Mouse (Mus musculus) CD8-positive naive resting alpha-beta T cell, adult 2 months (primary cell): ENCODE data around the gene Cald1.

Source experiments
- DNase-seq, 2 experiments: peaks; one replicate each; pipeline ENCODE4 v3.0.0; 2022; ENCODE audit warnings: low read depth in 2 of 2, low spot score in 2 of 2

Gene Cald1

DNA sequence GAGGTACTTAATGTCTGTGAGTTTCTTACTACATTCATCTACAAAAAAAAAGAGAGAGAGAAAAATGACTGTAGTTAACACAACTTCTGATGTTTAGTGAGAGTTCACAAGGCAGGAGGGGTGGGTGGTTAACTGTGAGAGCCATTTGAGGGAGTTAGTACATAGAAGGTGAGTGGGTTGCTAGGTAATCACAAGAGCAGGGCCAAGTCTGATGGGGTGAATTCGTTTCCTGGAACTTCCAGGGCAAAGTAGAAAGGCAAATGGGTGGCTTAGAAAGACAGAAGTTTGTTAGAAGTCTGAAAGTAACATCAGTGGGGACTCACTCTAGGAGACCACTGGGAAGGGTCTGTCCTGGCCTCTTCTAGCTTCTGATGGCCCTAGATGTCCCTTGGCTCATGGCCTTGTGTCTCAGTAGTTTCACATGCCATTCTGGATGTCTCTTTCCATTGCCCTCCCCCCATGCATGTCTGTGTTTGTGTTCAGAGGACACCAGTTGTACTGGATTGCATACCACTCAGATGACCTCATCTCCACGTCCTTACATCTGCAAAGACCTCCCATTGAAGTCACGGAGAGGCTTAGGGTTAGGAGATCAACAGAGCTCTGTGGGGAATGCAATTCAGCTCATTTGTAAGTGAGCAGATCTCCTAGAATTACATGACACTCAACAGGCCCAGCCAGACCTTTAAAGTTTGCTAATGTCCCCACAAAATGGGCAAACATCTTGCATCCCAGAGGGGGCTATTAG lies 118.8 kb downstream of the Cald1 start:
- no peak for DNase-seq

DNA sequence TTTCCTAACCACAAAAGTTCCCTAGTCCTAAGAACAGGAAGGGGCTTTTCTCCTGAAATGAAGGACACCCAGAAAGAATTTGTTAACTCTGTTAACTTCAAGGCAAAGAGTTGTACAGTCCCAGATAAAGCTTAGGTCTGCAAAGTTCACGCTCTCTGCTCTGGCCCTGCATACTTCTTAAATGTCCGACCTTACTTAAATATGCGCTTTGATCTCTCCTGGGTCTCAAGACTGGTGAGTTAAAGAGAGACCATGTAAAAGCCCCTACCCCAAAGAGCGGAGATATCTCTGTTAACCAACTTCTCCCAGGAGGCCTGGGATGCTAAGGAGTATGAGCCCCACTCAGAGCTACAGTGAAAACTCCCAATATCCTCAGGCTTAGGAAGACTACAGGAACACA lies 119.4 kb downstream of the Cald1 start:
- no peak for DNase-seq

DNA sequence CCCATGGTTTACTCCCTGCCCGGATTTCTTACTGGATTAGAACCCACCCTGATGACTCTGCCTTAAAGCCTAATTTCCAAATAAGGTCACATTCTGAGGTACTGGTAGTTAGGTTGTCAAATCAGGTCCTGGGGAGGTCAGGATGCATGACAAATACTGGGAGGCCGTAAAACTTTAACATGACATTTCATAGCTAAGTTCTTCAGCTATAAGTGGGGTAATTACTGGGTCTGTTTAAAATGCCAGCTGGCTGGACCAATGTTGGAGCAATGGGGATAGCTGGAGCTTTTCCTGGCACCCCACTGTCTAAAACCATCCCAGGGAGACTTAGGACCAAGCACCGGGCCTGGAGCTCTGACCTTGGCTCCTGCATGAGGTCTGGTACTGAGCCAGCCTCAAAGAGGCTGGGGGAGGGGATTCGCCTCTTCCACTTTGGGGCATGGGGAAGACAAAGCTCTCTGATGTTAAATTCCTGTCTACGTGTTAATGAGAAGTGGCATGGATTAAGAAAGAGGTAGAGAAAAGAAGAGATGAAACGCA lies 120.9 kb downstream of the Cald1 start:
- no peak for DNase-seq

DNA sequence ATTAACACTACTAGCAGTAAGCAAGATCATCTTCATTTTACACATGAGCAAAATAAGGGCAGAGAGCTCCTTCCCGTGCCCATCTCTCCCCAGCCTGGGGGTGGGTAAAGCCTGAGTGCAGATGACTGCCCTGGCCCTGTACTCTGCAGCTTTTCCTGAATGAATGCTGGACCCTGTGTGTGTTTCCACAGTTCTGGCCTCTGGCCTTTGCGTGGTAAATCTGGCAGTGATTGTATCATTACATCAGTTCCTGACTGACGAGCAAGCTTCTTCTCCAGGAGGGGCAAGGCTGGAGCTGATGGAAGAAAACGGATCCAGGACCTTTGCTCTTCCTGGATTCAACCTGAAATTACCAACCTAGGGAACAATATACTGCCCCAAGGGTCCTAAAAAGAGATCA lies 122.1 kb downstream of the Cald1 start:
- DNase-seq, result no peak

DNA sequence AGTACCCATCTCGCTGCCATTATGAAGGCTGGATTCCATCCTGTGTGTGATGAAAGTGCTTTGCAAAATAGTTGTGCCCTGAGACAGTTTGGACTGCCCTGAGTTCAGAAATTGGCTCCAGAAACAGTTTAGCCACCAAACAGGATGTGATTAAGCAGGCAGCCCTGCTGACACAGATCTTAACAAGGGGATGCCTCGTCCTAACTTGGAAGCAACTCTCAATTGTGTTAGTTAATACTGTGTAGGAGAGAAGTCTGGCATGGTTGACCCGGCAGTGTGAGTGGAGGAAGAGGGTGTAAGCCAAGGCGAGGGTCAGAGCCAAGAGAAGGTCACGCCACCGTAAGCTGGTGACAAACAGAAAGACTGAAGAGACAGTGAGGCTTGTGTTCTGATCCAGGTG lies 123.4 kb downstream of the Cald1 start:
- DNase-seq, result no peak

DNA sequence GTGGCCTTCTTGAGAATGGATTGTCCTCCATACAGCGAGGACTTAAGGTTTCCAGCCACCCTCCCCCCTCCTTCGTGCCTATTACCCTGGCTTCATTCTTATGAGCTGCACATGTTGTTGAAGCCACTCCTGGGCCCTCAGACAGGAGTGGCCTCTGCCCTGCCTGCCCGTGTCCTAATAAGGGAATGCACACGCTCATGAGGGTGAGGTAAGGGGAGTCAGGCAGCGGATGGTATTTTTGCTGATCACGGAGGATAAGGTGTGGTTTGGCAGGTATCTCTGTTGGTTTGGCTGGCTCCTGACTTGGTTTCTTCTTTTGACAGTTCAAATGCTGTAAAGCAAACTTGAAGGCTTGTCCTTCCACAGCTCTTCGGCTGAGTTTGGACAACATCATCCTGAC lies 124.4 kb downstream of the Cald1 start:
- DNase-seq, result no peak

DNA sequence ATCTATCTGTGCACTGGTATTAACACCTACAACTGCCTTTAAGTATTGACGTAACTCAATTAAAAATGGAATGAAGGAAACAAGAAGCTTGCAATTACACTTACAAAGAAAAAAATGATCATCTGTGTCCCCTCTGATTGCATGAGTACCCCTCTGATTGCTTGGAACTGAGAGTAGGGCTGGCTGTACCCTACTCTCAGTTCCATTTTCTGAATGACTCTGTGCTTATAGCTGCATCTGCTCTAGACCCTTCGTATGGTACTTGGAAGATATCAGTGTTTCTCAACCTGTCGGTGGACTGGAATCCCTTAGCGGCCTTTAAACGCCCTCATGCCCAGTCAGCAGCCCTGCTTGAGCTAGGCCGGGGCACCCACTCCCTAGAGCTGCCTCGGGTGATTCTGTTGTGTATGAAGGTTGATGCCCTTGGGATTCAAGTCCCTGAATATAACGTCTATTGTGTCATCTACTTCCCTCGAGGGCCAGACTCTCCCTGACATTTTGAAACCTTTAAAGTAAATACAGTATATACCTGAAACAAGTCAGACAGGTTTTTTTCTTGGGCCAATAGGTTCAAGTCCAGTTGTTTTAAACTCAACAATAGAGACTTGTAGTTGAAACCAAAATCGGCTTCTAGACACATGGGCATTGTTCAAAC lies 125.1 kb downstream of the Cald1 start:
- no peak for DNase-seq

DNA sequence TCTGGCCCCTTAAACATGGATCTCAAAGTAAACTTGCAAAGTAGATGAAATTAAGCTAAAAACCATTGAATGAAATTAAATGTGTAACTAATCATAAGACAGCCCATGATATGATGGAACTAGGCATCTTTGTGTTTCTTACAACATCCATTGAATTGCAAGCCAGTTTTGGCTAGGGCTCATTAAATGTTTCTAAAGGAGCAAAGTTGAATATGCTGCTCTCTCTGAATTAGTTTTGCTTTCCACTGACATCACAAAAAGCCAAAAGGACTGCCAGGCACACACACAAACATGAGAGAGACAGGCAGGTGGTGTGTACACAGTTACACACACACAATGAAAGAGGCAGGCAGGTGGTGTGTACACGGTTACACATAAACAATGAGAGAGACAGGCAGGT lies 127.4 kb downstream of the Cald1 start:
- no peak for DNase-seq

DNA sequence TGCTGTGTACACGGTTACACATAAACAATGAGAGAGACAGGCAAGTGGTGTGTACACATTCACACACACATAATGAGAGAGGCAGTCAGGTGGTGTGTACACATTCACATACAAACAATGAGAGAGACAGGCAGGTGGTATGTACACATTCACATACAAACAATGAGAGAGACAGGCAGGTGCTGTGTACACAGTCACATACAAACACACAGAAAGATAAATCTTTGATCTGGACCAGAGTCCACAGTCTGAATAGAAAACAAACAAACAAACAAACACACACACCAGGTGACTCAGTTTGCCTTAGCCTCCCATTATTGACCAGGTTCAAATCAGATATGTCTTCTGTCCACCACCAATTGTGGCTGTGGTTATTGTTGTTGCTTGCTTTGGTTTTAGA lies 127.8 kb downstream of the Cald1 start:
- no peak for DNase-seq

DNA sequence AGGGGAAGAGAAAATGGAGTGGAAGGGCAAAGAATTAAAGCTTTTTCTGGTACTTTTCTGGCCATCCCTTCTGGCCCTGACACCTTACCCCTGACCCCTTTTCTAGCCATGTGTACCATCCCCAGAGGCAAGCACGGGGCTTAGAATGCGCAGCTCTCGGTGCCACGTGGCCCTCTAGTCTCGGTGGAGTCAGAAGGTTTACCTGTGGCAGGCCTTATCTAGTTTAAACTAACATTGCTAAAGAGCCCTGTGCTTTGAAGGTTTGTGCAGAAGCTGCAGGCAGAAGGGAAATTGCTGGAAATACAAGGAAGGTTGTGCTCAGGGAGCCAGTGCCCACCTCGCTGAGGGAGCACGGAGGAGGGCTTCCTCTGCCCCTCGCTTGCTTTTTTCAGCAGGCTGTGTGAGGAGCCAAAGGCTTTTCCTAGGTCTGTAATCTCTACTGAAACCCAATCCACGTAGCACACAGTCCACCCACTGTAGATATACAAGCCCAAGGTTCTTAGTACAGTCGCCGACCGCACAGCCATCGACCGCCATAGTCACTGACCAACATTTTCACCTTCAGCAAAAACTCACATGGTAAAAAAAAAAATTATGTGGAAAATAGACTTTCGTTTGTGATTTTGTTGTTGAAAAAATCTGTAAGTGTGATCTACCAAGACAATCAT lies 129.2 kb downstream of the Cald1 start:
- DNase-seq, result no peak

DNA sequence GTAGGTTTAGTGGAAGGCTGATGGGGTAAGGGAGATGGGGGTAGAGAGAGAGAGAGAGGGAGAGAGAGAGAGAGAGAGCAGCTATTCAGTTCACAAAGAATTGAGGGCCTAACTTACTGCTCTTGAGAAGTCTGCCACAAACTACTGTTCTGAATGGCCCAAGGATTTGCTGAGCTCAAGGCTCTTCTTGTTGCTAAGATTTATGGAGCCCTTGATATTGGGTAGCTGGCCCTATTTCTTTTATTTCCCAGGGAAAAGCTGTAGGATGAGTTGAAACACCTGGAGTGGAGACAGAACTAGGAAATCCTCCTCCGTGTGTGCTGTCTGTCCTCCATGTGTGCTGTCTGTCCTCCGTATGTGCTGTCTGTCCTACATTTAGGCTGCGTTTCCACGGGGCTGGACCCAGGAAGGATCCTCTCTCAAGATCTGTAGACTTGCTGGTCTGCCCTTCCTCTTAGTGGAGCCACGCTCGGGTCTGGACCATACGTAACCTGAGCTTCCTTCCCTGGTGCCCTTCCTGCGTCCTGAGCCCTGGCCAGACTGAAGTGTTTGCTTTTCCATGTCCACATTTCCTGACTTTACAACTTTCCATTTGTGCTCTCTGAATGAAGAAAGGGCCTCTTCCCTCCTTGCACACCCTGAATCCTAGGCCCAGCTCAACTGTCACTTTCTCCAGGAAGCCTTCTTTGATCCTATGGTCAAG lies 131.3 kb downstream of the Cald1 start:
- no peak for DNase-seq

DNA sequence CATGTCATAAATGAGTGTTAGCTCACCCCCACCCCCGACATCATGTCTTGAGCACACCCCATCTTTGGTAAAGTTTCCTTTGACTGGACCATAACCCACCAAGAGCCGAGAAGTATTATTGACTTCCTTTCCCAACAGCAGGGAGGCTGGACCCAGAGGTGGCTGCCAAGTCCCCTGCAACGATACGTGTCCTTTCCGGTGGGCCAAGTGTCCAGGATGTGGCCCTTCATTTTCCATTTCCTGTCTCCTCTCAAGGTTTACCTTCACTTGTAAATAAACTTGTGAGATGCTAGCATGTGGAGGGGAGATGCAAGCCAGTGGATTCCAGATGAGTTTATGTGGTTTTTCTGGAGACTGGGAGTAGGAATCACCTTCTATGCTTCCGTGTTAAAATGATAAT lies 132.7 kb downstream of the Cald1 start:
- DNase-seq, result no peak

DNA sequence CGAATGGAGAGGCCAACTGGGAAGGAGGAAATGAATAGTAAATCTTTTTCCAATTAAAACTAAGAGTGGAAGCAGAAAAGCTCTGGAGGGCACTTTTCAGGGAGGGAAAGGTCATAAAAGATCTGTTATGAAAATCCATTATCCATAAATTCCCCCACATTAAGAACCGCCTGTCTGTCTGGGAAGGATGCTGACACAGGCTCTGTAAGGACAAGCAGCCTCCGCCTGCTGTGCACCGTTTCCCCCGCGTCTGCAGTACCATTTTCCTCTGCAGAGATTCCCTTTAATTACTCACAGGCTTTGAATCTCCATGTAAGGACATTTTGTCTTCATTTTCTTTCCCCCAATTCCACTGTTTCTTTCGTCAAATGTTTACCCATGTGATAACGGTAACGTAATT lies 133.2 kb downstream of the Cald1 start:
- no peak for DNase-seq

DNA sequence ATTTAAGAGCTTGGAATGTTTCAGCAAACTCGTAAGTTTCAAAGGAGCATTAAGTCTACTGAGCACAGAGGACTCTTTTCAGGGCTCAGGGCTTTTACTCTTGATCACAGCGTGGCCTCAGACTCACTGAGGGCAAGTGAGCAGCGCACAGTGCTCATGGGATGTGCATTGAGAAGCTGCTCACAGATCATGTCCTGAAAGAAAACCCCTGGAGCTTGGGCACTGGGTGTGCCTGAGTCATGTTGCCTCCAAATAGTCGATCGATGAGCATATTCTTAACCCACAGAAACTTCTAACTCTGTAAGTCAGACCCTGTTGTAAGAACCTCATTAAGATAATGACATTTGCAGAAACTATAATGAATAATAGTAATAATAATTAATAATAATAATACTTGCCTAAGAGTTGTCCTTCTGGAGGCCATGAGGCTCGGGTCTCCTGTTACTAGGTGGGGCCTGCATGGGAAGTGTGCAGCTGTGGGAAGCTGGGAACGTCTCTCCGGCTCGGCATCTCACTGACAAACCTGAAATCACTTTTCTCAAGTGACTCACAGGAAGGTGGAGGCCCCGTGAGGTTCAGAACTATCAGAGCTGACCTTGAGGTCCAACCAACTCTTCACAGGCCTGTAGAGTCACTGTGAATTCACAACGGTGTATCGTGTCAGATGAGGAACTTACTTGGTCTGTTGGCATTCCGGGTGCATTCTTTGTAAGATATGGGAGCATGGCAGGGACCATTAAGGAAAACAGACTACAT lies 136.8 kb downstream of the Cald1 start:
- no peak for DNase-seq

DNA sequence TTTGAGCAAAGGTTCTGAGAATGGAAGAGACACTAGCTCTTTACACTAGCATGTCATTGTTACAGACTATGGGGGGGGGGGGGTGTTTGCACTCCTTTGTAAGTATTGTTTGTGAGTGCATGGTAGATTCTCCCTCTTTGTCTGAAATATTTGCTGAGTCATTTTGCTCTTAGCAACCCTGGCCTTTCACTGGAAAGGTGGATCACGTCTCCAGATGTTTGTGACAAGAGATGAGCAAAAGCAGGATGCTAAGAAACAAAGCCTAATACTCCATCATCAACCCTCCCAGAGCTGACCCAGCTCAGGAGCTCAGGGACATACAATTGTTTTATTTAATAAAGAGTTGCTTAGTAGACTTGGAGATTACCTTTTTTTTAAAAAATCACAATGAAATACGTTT lies 138.6 kb downstream of the Cald1 start:
- no peak for DNase-seq

DNA sequence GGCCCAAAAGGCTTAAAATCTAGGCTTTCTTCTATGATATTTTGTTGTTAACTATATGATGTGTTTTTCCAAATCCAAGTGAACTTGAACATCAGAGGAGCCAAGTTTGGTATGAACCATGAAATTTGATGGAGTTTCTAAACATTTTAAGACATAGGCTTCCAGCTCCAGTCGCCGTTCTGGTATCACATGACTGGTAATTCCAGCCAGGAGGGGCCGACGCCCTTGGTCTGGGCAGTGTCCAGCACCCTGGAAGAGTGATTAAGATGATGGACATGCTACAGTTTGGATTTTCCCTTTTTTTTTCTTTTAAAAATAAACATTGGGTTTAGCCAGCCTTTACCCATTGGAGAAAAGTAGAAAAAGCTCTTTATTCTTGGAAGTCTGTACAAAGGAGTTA lies 145.6 kb downstream of the Cald1 start:
- DNase-seq, result no peak

DNA sequence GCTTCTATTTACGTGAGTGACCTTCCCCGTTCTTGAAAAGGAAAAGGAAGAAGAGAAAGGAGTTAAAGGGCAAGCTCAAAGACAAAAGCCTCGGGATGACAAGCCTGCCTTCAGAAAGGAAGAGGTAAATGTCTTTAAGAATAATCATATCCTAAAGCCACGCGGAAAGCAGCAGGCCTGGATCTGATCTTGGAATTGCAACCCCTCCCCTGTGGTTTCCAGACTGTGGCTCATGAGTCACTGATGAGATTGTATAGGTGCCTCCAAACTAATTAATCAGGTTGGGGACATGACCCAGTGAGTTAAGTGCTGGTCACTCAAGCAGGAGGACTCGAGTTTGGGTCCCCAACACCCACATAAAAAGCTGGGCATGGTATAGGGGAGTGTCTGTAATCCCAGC lies 149.5 kb downstream of the Cald1 start:
- DNase-seq, result no peak

DNA sequence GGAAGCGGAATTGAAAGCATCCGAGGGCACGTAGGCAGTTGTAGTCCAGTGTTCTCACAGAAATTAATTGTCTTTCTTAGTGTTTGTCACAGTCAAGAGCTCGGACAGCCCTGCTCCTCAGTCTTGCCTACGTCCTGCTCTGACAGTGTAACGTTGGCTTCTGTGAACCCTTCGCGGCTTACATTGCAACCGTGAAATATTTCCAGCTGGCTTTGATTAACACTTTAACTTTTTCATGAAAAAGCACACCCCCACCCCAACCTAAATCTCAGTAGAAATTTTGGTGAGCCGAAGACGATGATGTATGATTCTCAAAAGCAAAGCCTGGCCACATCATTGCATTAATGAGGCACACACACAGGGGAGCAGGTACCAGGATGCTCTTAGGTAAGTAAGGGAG lies 150.3 kb downstream of the Cald1 start:
- no peak for DNase-seq

DNA sequence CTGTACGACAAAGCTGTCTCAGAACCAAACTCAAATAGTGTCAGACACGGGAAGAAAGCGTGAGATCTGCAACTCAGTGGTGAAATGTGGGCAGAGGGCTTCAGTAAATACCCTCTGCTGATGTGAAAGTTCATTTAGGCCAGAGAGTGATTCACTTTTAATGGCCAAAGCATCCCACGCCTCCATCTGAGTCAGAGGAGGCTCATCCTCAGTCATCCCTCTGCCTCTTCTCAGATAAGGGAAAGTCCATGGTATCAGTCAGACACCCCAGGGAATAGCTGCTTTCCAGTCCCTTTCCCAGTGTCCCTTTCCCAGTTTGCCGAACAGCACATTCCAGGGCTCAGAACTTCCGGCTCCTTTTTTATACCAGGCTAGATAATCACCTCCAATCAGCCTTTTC lies 151.2 kb downstream of the Cald1 start:
- no peak for DNase-seq

DNA sequence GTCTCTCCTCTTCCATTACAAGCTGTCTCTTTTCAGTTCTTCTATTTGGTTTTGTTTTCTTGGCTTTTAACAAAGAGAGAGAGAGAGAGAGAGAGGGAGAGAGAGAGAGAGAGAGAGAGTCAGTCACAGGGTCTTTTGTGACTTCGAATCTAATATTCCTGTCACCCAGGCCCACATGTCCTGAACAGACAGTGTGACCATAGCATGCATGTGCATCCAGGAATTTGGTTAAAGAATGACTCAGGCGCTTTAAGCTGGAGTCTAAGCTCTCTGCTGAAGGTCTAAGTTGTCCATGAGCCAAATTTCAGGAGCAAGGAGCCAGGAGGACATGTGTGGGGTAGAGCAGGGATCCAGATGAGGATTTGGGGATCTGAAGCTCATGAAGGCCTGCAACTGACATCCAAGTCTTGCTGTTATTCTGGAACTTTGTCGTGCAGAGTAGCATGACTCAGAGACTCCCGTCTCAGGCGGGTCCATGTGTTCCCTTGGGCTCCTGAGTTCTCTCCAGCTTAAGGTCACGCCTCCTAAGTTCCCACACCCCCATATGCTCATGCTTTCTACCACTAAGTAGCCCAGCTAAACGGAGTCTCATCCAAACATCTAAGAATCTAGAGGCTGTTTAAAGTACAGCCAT lies 152.3 kb downstream of the Cald1 start:
- DNase-seq, result no peak
